Mouse (Mus musculus): ENCODE data around the gene Serpina9. TPM values are rescaled to one million over a fixed set of nuclear protein-coding genes. Genes with fewer than 3 reads are reported as not detected.

Serpina9 gene
- polyA plus RNA-seq, 1 experiment from 2014 or later = not detected

DNA sequence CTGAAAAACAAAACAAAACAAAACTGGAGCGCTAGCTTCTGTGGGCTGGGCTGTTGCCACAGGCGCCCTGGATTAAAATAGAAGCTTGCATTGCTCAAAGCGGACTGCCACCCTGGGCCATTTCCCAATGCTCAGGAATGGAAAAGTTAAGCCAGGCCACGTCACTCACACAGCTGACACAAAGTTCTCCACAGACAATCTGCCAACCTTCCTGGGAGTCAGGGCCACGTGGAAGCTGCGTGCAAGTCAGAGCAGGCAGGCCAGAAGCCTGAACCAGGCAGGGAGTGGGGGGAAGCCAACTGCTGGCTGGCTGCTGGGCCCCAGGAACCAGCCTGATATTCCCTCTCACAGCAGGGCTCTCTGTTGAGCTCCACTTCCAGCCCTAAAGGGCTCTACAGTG, 27.8 kb upstream of the Serpina9 start:
- ATAC-seq (ENCODE audit: low FRiP score) (no peak), DNase-seq (ENCODE audit: low spot score) (no peak)
- 60% methylated on average over 6 of the region's 6 CpGs for WGBS

DNA sequence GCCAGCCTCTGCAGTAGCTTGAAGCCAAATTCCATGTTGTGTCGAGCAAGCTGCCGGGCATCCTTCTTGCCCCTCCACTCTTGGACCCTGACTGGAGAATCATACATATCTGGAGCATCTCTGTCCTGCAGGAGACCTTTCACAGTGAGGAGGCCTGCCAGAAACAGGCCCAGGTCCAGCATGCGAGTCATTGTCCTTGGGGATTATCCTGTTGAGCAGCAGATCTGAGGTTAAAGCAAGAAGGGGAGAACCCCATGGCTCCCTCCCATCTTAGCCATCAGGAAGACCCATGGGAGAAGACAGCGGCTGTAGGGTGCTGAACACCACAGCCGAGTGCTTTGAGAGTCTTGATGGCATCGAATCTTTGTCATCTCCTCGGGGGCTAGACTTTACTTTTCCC, 24.6 kb upstream of the Serpina9 start:
- Histone ChIP-seq H3K4me3 (replicated peaks; ENCODE audit: low read length) (no peak overlapping the region), H3K4me2 (replicated peaks) (no peak overlapping the region), H3K27ac (no peak overlapping the region), H3K36me3 (replicated peaks; ENCODE audit: control insufficient read depth, insufficient read depth) (no peaks in the 10 kb centered on the region), H3K4me1 (replicated peaks; ENCODE audit: control insufficient read depth, insufficient read depth, low read length) (no peaks in the 10 kb centered on the region), H3K9me3 (ENCODE audit: control insufficient read depth, low read length) (no peaks in the 10 kb centered on the region), H3K9ac (no peak overlapping the region), H3K27me3 (ENCODE audit: control insufficient read depth, insufficient read depth, low read length) (no peaks in the 10 kb centered on the region)
- DNase-seq (ENCODE audit: low spot score) (no peak), ATAC-seq (ENCODE audit: low FRiP score) (no peak)
- WGBS = 94% methylated on average over 7 of the region's 7 CpGs

More for the DNA sequence above, 27.8 kb upstream of the Serpina9 start:
- Histone ChIP-seq H3K4me2 (replicated peaks) (no peak overlapping the region), H3K36me3 (replicated peaks; ENCODE audit: control insufficient read depth, insufficient read depth) (no peaks in the 10 kb centered on the region), H3K27me3 (ENCODE audit: control insufficient read depth, insufficient read depth, low read length) (no peaks in the 10 kb centered on the region), H3K9ac (no peak overlapping the region), H3K27ac (no peak overlapping the region), H3K4me1 (replicated peaks; ENCODE audit: control insufficient read depth, insufficient read depth, low read length) (no peaks in the 10 kb centered on the region), H3K4me3 (replicated peaks; ENCODE audit: low read length) (no peak overlapping the region), H3K9me3 (ENCODE audit: control insufficient read depth, low read length) (no peaks in the 10 kb centered on the region)

DNA sequence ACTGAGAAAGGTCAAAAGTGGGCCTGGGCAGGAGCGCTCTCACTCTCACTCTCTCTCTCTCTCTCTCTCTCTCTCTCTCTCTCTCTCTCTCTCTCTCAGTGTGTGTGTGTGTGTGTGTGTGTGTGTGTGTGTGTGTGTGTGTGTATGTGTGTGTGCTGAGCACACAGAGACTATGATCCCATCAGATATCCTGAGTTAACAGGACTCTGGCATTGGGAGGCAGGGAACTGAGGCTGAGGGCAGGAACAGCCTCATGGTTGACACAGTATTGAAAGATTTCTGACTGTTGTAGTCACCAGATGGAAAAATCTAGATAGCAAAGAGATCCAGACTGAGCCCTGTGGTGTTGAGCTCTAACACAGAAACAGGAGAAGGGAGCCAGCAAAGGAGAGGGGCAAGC, 20.2 kb upstream of the Serpina9 start:
- no peak overlapping the region for H3K4me3 ChIP-seq (replicated peaks; ENCODE audit: low read length)
- H3K27ac ChIP-seq = no peak overlapping the region
- no peak overlapping the region for H3K4me2 ChIP-seq (replicated peaks)
- ATAC-seq (ENCODE audit: low FRiP score) = no peak
- WGBS = 83% methylated on average over 1 of the region's 1 CpGs
- H3K9me3 ChIP-seq (ENCODE audit: control insufficient read depth, low read length) = no peaks in the 10 kb centered on the region
- H3K27me3 ChIP-seq (ENCODE audit: control insufficient read depth, insufficient read depth, low read length) = no peaks in the 10 kb centered on the region
- no peak overlapping the region for H3K9ac ChIP-seq
- H3K36me3 ChIP-seq (replicated peaks; ENCODE audit: control insufficient read depth, insufficient read depth) = no peaks in the 10 kb centered on the region
- no peaks in the 10 kb centered on the region for H3K4me1 ChIP-seq (replicated peaks; ENCODE audit: control insufficient read depth, insufficient read depth, low read length)
- DNase-seq (ENCODE audit: low spot score) = no peak

DNA sequence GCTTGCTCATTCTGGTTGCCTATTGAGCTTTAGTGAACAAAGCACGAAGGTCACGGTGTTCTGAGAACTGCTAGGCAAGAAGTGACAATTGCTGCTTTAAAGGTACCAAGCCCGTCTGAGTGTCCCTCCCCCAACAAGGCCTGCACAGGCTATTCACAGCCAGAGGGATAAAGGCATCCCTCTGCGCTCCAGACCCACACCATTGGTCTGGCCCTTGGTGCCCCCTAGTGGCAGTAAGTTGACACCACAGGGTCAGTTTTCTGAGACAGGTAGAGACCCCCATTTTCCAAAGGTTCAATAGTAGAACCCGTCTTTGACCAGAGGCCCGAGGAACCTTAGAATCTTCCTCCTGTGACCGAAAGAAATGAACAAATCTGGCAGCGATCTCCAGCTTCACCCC, 16.4 kb upstream of the Serpina9 start:
- DNase-seq (ENCODE audit: low spot score) = no peak

DNA sequence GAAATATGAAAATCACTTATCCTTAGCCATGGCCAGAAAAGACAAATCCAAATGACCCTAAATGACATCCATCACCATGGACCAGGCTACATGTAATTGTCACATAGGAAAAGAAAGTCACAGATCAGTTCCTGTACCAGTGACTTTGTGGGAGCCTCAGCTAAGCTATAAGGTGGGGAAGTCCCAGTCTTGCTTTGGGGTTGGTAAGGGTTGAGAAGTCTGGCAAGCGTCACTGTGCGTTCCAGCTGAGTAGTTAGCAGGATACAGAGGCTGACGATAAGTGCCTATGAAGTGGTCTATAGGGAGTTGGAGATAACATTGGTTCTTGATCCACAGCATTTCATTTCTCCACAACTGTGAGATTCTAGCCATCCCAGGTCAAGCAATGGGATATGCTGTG, 1.7 kb upstream of the Serpina9 start:
- WGBS = 90% methylated on average over 3 of the region's 3 CpGs
- ATAC-seq (ENCODE audit: low FRiP score) (no peak), DNase-seq (ENCODE audit: low spot score) (no peak)
- Histone ChIP-seq H3K4me2 (replicated peaks) (no peak overlapping the region), H3K4me1 (replicated peaks; ENCODE audit: control insufficient read depth, insufficient read depth, low read length) (no peaks in the 10 kb centered on the region), H3K36me3 (replicated peaks; ENCODE audit: control insufficient read depth, insufficient read depth) (no peaks in the 10 kb centered on the region), H3K9me3 (ENCODE audit: control insufficient read depth, low read length) (no peaks in the 10 kb centered on the region), H3K9ac (no peak overlapping the region), H3K27ac (no peak overlapping the region), H3K27me3 (ENCODE audit: control insufficient read depth, insufficient read depth, low read length) (no peaks in the 10 kb centered on the region), H3K4me3 (replicated peaks; ENCODE audit: low read length) (no peak overlapping the region)

More for the DNA sequence above, 16.4 kb upstream of the Serpina9 start:
- Histone ChIP-seq H3K27me3 (ENCODE audit: control insufficient read depth, insufficient read depth, low read length) (no peaks in the 10 kb centered on the region), H3K4me2 (replicated peaks) (no peak overlapping the region), H3K9me3 (ENCODE audit: control insufficient read depth, low read length) (no peaks in the 10 kb centered on the region), H3K4me1 (replicated peaks; ENCODE audit: control insufficient read depth, insufficient read depth, low read length) (no peaks in the 10 kb centered on the region), H3K4me3 (replicated peaks; ENCODE audit: low read length) (no peak overlapping the region), H3K9ac (no peak overlapping the region), H3K36me3 (replicated peaks; ENCODE audit: control insufficient read depth, insufficient read depth) (no peaks in the 10 kb centered on the region), H3K27ac (no peak overlapping the region)
- ATAC-seq (ENCODE audit: low FRiP score) = no peak
- WGBS = 45% methylated on average over 8 of the region's 8 CpGs

DNA sequence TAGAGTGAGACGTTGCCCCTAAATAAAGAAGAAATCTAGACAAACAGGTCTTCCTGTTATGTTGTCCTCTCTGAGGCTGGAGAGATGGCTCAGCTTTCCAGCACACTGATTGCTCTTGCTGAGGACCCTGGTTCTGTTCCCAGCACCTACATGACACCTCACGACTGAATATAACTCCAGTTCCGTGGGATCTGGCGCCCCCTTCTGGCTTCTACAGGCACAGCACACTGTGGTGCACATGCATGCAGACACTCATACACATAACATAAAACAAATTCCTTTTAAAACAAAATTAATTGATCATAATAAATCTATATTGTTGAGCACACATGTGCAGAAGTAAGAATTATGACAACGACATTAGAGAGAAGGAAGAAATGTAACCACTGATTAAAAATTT, 8.9 kb downstream of the Serpina9 start:
- DNase-seq (ENCODE audit: low spot score) (no peak), ATAC-seq (ENCODE audit: low FRiP score) (no peak)
- Histone ChIP-seq H3K9me3 (ENCODE audit: control insufficient read depth, low read length) (no peaks in the 10 kb centered on the region), H3K27ac (no peak overlapping the region), H3K4me3 (replicated peaks; ENCODE audit: low read length) (no peak overlapping the region), H3K9ac (no peak overlapping the region), H3K4me2 (replicated peaks) (no peak overlapping the region), H3K4me1 (replicated peaks; ENCODE audit: control insufficient read depth, insufficient read depth, low read length) (no peaks in the 10 kb centered on the region), H3K27me3 (ENCODE audit: control insufficient read depth, insufficient read depth, low read length) (no peaks in the 10 kb centered on the region), H3K36me3 (replicated peaks; ENCODE audit: control insufficient read depth, insufficient read depth) (no peaks in the 10 kb centered on the region)
- 85% methylated on average over 5 of the region's 5 CpGs for WGBS

DNA sequence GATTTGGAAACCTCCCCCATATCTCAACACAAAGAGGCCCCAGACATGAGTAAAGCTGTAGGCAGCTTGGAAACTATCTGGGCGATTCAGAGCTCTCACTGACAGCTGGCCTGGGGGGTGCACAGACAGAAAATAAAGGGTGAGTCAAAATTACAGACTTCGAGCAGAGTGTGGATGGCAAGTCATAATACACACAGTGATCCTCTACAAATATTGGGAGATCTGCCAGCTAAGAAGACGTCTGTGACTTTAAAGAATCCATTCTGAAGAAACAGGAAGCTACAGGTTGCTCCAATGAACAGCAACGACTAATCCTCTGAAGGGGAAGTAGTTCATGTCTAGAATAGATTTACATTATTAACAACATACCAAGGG, 10.3 kb downstream of the Serpina9 start:
- ATAC-seq (ENCODE audit: low FRiP score) (no peak), DNase-seq (ENCODE audit: low spot score) (no peak)
- no peaks in the 10 kb centered on the region for H3K9me3 ChIP-seq (ENCODE audit: control insufficient read depth, low read length)
- H3K4me1 ChIP-seq (replicated peaks; ENCODE audit: control insufficient read depth, insufficient read depth, low read length) = no peaks in the 10 kb centered on the region
- no peaks in the 10 kb centered on the region for H3K27me3 ChIP-seq (ENCODE audit: control insufficient read depth, insufficient read depth, low read length)
- no peak overlapping the region for H3K27ac ChIP-seq
- H3K9ac ChIP-seq = no peak overlapping the region
- no peak overlapping the region for H3K4me3 ChIP-seq (replicated peaks; ENCODE audit: low read length)
- H3K36me3 ChIP-seq (replicated peaks; ENCODE audit: control insufficient read depth, insufficient read depth) = no peaks in the 10 kb centered on the region
- no peak overlapping the region for H3K4me2 ChIP-seq (replicated peaks)
- 82% methylated on average over 4 of the region's 4 CpGs for WGBS

DNA sequence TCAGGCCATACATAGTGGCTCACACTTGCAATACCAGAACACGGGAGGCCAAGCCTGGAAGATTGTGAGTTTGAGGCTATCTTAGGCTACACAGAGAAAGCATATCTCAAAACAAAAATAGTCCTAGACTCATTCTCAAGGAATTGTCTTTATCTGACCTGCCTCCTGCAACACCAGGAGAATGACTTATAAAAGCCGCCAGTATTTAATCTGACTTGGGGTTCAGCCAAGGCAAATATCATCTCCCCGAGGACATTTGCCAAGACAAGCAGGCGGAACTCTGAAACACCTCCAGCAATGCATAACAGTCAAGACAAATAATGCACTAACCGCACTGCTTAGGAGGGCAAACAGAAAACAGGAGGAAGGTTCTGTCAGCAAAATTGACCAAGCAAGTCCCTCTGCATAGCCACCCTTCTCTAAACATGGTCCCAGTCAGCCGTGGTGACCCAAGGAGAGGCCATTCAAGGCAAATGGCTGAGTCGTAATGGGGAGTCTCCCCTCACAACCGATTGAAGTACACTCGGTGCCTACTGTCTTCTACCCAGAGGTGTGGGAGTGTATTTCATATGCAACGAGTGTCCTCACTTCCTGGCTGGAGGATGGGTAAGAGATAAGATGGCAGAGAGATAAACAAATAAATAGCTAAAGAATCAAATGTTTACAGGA, 10.9 kb downstream of the Serpina9 start:
- no peak overlapping the region for H3K9ac ChIP-seq
- no peak for ATAC-seq (ENCODE audit: low FRiP score)
- H3K4me3 ChIP-seq (replicated peaks; ENCODE audit: low read length) = no peak overlapping the region
- no peaks in the 10 kb centered on the region for H3K4me1 ChIP-seq (replicated peaks; ENCODE audit: control insufficient read depth, insufficient read depth, low read length)
- no peaks in the 10 kb centered on the region for H3K36me3 ChIP-seq (replicated peaks; ENCODE audit: control insufficient read depth, insufficient read depth)
- no peaks in the 10 kb centered on the region for H3K9me3 ChIP-seq (ENCODE audit: control insufficient read depth, low read length)
- no peak for DNase-seq (ENCODE audit: low spot score)
- no peaks in the 10 kb centered on the region for H3K27me3 ChIP-seq (ENCODE audit: control insufficient read depth, insufficient read depth, low read length)
- no peak overlapping the region for H3K27ac ChIP-seq
- 78% methylated on average over 10 of the region's 10 CpGs for WGBS
- H3K4me2 ChIP-seq (replicated peaks) = no peak overlapping the region

DNA sequence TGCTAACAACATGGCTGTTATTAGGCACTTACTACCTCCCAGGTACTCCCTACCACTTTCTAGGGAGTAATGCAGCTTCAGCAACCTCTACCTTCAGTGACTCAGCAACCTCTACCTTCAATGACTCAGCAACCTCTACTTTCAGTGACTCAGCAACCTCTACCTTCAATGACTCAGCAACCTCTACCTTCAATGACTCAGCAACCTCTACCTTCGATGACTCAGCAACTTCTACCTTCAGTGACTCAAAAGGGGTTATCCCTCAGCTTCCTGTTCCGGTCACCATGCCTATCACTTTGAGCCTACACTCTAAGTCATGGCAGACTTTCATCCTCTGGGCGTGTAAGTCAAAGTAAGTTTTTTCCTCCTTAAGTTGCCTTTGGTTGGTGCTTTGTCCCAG, 13.0 kb downstream of the Serpina9 start:
- H3K4me2 ChIP-seq (replicated peaks) = no peak overlapping the region
- no peak overlapping the region for H3K9ac ChIP-seq
- H3K4me1 ChIP-seq (replicated peaks; ENCODE audit: control insufficient read depth, insufficient read depth, low read length) = no peaks in the 10 kb centered on the region
- no peak overlapping the region for H3K27ac ChIP-seq
- DNase-seq (ENCODE audit: low spot score) = no peak
- no peaks in the 10 kb centered on the region for H3K27me3 ChIP-seq (ENCODE audit: control insufficient read depth, insufficient read depth, low read length)
- ATAC-seq (ENCODE audit: low FRiP score) = no peak
- no peak overlapping the region for H3K4me3 ChIP-seq (replicated peaks; ENCODE audit: low read length)
- WGBS = 86% methylated on average over 3 of the region's 3 CpGs
- H3K9me3 ChIP-seq (ENCODE audit: control insufficient read depth, low read length) = no peaks in the 10 kb centered on the region
- H3K36me3 ChIP-seq (replicated peaks; ENCODE audit: control insufficient read depth, insufficient read depth) = no peaks in the 10 kb centered on the region

DNA sequence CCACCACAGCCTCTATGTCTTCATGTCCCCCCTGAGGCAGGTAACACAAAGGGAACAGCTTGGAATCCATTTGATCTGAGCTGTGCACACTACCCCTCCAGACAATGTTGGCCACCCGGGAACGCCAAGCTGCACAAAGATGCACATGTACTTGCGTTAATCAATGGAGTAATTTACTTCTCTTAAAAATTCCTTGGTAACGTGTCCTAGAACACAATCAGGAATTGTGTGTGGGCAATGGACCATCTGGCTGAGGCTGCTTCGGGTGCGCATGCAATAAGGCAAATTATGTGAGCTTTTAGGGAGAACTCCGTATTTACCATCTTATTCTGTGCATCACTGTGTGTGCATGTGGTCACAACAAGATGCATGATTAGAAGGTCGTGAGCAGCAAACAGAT, 13.9 kb downstream of the Serpina9 start:
- no peaks in the 10 kb centered on the region for H3K36me3 ChIP-seq (replicated peaks; ENCODE audit: control insufficient read depth, insufficient read depth)
- H3K4me1 ChIP-seq (replicated peaks; ENCODE audit: control insufficient read depth, insufficient read depth, low read length) = no peaks in the 10 kb centered on the region
- H3K4me3 ChIP-seq (replicated peaks; ENCODE audit: low read length) = no peak overlapping the region
- ATAC-seq (ENCODE audit: low FRiP score) (no peak), DNase-seq (ENCODE audit: low spot score) (no peak)
- no peaks in the 10 kb centered on the region for H3K27me3 ChIP-seq (ENCODE audit: control insufficient read depth, insufficient read depth, low read length)
- H3K27ac ChIP-seq = no peak overlapping the region
- no peaks in the 10 kb centered on the region for H3K9me3 ChIP-seq (ENCODE audit: control insufficient read depth, low read length)
- H3K9ac ChIP-seq = no peak overlapping the region
- WGBS = 71% methylated on average over 8 of the region's 8 CpGs
- H3K4me2 ChIP-seq (replicated peaks) = no peak overlapping the region
